Mouse (Mus musculus) myocyte (in vitro differentiated cells): ENCODE results near the gene Emb. TPM values are rescaled to one million over a fixed set of nuclear protein-coding genes. Genes with fewer than 3 reads are reported as not detected.

Experiments used
- H3K27me3 ChIP-seq: one replicate; pipeline ENCODE4 v1.6.1; 2011; ENCODE audit not compliant: control insufficient read depth, insufficient read depth, insufficient read length
- H3K36me3 ChIP-seq: one replicate; pipeline ENCODE4 v1.6.1; 2011; ENCODE audit not compliant: control insufficient read depth, insufficient read depth
- H3K4me2 ChIP-seq: one replicate; pipeline ENCODE4 v1.6.1; 2011; ENCODE audit warnings: low read depth, control low read depth
- H3K4me3 ChIP-seq: one replicate; pipeline ENCODE4 v1.5.1; 2011; ENCODE audit warnings: mild to moderate bottlenecking, control low read depth, moderate library complexity
- H3K79me2 ChIP-seq: one replicate; pipeline ENCODE4 v1.6.1; 2011; ENCODE audit not compliant: control insufficient read depth, insufficient read depth
- H3ac ChIP-seq: one replicate; pipeline ENCODE4 v1.6.1; 2011; ENCODE audit not compliant: control insufficient read depth, insufficient read length
- CEBPB ChIP-seq: IDR thresholded peaks from 2 replicates; pipeline ENCODE4 v1.6.1; 2011; ENCODE audit warnings: mild to moderate bottlenecking, moderate library complexity; ENCODE audit not compliant: poor library complexity, insufficient read depth, severe bottlenecking
- E2F4 ChIP-seq: IDR thresholded peaks from one replicate; pipeline ENCODE4 v1.6.1; 2011; ENCODE audit warnings: mild to moderate bottlenecking, control low read depth, moderate library complexity; ENCODE audit not compliant: insufficient read depth
- MAX ChIP-seq: IDR thresholded peaks from one replicate; pipeline ENCODE4 v1.6.1; 2011; ENCODE audit warnings: low read depth, mild to moderate bottlenecking, control low read depth
- MYOD1 ChIP-seq, 3 experiments: IDR thresholded peaks; one replicate each; pipeline ENCODE4 v1.6.1; 2011; ENCODE audit warnings: control low read depth in 2 of 3, low read depth in 2 of 3, mild to moderate bottlenecking in 2 of 3, moderate library complexity in 1 of 3; ENCODE audit not compliant: insufficient read length in 2 of 3, control insufficient read depth in 1 of 3
- MYOG ChIP-seq, 3 experiments: IDR thresholded peaks; one replicate each; pipeline ENCODE4 v1.6.1; 2011; ENCODE audit warnings: control low read depth in 2 of 3, low read depth in 2 of 3, mild to moderate bottlenecking in 2 of 3; ENCODE audit not compliant: insufficient read length in 2 of 3, control insufficient read depth in 1 of 3, insufficient read depth in 1 of 3
- POLR2A ChIP-seq: IDR thresholded peaks from one replicate; pipeline ENCODE4 v1.6.1; 2011; ENCODE audit warnings: low read depth, mild to moderate bottlenecking, control low read depth, moderate library complexity; ENCODE audit not compliant: insufficient read length
- POLR2AphosphoS2 ChIP-seq: IDR thresholded peaks from one replicate; pipeline ENCODE4 v1.6.1; 2011; ENCODE audit warnings: low read depth, control low read depth; ENCODE audit not compliant: insufficient read length
- REST ChIP-seq: IDR thresholded peaks from one replicate; pipeline ENCODE4 v1.6.1; 2011; ENCODE audit warnings: mild to moderate bottlenecking, control low read depth, moderate library complexity; ENCODE audit not compliant: insufficient read depth, insufficient read length
- SRF ChIP-seq: IDR thresholded peaks from one replicate; pipeline ENCODE4 v1.6.1; 2011; ENCODE audit warnings: low read depth; ENCODE audit not compliant: control insufficient read depth, insufficient read length
- TCF12 ChIP-seq: IDR thresholded peaks from one replicate; pipeline ENCODE4 v1.6.1; 2011; ENCODE audit warnings: mild to moderate bottlenecking, control low read depth; ENCODE audit not compliant: poor library complexity, insufficient read depth, severe bottlenecking
- TCF3 ChIP-seq: IDR thresholded peaks from one replicate; pipeline ENCODE4 v1.6.1; 2011; ENCODE audit warnings: low read depth, control low read depth; ENCODE audit not compliant: insufficient read length
- USF1 ChIP-seq: IDR thresholded peaks from one replicate; pipeline ENCODE4 v1.6.1; 2011; ENCODE audit warnings: low read depth, mild to moderate bottlenecking, control low read depth, moderate library complexity
- polyA plus RNA-seq: library from polyadenylated mRNA; unstranded; fragments of >200 nt; fragmentation: generic; extraction: Trizol; gene quantifications from one replicate; pipeline ENCODE4 v1.2.1, GENCODE M21; 2012; ENCODE audit warnings: missing spikeins

The Emb gene
- polyA plus RNA-seq, 1 experiment: 6.2 TPM

DNA sequence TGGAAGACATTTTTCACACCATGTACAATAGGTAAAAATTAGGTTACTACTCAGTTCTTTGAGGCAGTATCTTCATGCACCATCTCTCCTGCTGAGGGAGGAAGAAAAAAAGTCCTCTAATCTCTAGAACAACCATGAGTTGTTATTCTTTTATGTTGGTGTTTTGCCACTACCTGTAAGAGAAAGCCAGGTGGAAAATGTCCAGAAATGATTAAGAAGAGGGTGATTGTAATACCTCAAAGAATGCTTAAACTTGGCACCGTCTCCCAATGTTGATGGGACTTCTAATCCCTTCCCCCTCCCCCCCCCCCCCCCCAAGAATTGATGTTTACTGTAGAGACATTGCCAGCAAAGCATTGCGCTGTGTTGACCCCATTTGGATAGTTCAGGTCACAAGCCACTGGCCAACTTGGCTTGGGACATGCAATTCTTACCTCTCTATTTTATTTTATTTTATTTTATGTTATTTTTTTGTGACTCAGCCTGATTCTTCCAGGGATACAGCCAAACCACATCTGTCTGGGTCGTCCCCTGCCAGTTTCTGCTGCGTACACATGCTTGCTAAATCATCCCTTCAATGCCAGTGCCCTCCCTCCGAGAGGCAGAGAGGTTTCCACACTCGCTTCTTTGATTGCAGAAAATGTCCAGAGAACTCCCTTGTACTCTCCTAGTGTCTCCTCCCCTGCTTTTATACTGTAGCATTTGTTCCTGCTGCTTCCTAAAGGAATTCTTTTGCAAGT, 22.2 kb downstream of the Emb start:
- Histone ChIP-seq H3K4me2 (peak overlapping the region; percentile 12), H3K4me3 (no peak overlapping the region), H3K79me2 (no peaks in the 10 kb centered on the region), H3K27me3 (no peaks in the 10 kb centered on the region), H3K36me3 (no peaks in the 10 kb centered on the region), H3ac (no peak overlapping the region)
- TF ChIP-seq REST (no peak), POLR2AphosphoS2 (no peak), TCF12 (no peak), MYOG (IDR thresholded peaks at IDR 0.05; ENCODE audit: control insufficient read depth in 1 of 3, insufficient read depth in 1 of 3, insufficient read length in 2 of 3, low read depth in 2 of 3) (no peak), POLR2A (no peak), MYOD1 (IDR thresholded peaks at IDR 0.05; ENCODE audit: control insufficient read depth in 1 of 3, insufficient read length in 2 of 3, low read depth in 2 of 3) (no peak), TCF3 (no peak), SRF (no peak), USF1 (no peak), CEBPB (no peak)

DNA sequence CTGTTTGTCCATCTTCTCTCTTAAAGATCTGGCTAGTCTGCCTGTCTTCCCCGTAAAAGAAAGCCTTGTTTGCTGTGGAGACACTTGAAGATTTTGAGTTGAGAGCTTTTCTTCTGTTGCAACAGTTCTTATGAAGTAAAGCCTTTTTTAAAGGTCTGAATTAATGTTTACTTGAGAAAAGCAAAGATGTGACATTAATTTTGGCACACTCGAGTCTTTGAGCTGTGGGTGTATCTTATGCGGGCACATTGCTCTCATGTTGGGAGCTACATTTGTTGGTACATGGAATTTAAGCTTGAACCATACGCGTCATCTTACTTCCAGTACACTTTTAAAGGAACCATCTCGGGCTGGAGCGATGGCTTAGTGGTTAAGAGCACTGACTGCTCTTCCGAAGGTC, 25.5 kb downstream of the Emb start:
- H3K36me3 ChIP-seq: no peaks in the 10 kb centered on the region
- TF ChIP-seq MAX (no peak), MYOD1 (IDR thresholded peaks at IDR 0.05; ENCODE audit: control insufficient read depth in 1 of 3, insufficient read length in 2 of 3, low read depth in 2 of 3) (no peak), USF1 (no peak), CEBPB (no peak), TCF3 (no peak), TCF12 (no peak), SRF (no peak), REST (no peak), POLR2A (no peak), E2F4 (no peak), POLR2AphosphoS2 (no peak)
- H3K4me3 ChIP-seq: no peak overlapping the region
- no peaks in the 10 kb centered on the region for H3K27me3 ChIP-seq
- H3K4me2 ChIP-seq: no peak overlapping the region
- no peaks in the 10 kb centered on the region for H3K79me2 ChIP-seq
- no peak overlapping the region for H3ac ChIP-seq

DNA sequence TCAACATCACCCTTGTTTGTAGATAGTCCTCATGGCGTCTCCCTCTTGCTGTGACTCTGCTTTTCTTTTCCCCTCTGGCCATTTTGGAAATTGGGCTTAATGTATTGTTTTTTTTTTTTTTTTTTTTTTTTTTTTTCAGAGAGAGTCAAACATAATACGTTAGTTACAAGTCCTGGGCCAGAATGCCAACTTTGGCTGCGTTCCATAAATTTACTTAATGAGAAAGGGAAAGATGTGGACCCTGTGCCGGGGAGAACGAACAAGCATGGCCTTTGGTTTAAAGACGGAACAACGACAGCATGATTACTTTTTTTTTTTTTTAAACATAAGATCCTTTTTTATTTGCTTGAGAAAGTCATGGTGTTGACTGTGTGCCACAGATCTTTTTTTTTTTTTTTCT, 26.1 kb downstream of the Emb start:
- Histone ChIP-seq H3K79me2 (no peaks in the 10 kb centered on the region), H3ac (no peak overlapping the region), H3K36me3 (no peaks in the 10 kb centered on the region), H3K4me3 (no peak overlapping the region), H3K27me3 (no peaks in the 10 kb centered on the region), H3K4me2 (no peak overlapping the region)
- TF ChIP-seq USF1 (no peak), MAX (no peak), E2F4 (no peak), MYOD1 (IDR thresholded peaks at IDR 0.05; ENCODE audit: control insufficient read depth in 1 of 3, insufficient read length in 2 of 3, low read depth in 2 of 3) (no peak), REST (no peak), POLR2A (no peak)

DNA sequence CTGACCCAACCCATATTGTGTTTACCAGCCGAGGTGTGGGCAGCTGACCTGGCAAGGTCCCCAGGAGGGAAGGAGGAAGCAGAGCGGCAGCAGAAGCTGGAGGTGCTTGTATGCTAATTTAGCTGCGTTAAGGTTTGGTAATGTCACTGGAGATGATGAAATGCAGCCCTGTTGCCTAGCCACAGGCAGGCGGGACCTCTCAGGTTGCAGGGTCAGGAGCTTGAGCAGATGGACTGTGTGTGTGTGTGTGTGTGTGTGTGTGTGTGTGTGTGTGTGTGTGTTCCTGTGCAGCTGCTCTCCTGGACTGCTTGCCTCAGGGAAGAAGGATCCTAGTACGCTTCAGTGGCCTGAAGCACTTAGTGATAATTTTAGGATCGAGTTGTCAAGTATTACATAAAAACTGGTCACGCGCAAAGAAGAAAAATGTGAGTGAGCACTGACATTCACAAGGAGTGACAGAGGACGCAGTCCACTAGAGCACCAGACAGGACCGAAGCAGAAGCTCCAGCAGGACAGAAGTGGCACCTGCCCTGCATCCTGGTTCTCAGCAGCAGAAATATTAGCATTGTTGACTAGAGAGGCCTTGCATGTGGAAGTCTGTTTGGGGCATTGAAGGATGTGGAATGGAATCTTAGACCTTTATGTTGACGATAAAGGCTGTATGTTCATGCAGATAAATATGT, 27.3 kb downstream of the Emb start:
- Histone ChIP-seq H3K4me2 (peak overlapping the region; percentile 30), H3K79me2 (no peaks in the 10 kb centered on the region), H3ac (no peak overlapping the region), H3K36me3 (no peaks in the 10 kb centered on the region), H3K27me3 (no peaks in the 10 kb centered on the region), H3K4me3 (no peak overlapping the region)
- TF ChIP-seq CEBPB (0 out of 2 replicates have a peak, but pooled peaks have one; percentile 32), TCF12 (peak; percentile 25), MAX (no peak), SRF (no peak), MYOD1 (IDR thresholded peaks at IDR 0.05; ENCODE audit: control insufficient read depth in 1 of 3, insufficient read length in 2 of 3, low read depth in 2 of 3) (peak; percentile 76 to 93 (median 79)), MYOG (IDR thresholded peaks at IDR 0.05; ENCODE audit: control insufficient read depth in 1 of 3, insufficient read depth in 1 of 3, insufficient read length in 2 of 3, low read depth in 2 of 3) (peak; percentile 81 to 83 (median 83)), TCF3 (no peak), POLR2A (no peak), POLR2AphosphoS2 (no peak)
